Mouse (Mus musculus) lung, adult 2 months (tissue): ENCODE results near the gene Cdh19.

Source experiments
- CTCF ChIP-seq: fragments of 200-500 bp; IDR thresholded peaks from 2 replicates; pipeline ENCODE4 v1.5.1; 2011; ENCODE audit warnings: mild to moderate bottlenecking, low read length, control low read depth; ENCODE audit not compliant: insufficient read depth
- POLR2A ChIP-seq: fragments of 200-500 bp; IDR thresholded peaks from 2 replicates; pipeline ENCODE4 v1.6.1; 2011; ENCODE audit warnings: low read depth, mild to moderate bottlenecking, control low read depth, low read length, borderline replicate concordance; ENCODE audit errors: extremely low read depth

GRCm38 (mm10) chr1:110909752-110910151 is 67.6 kb downstream of the Cdh19 start:
- TF ChIP-seq POLR2A: no peak
- TF ChIP-seq CTCF: no peak
